Mouse (Mus musculus) E14TG2a.4 (cell line): Measurements from ENCODE around the gene Galk2.

Experiments
- CTCF ChIP-seq: conservative IDR thresholded peaks from 2 replicates; pipeline ENCODE4 v1.5.1; 2014; ENCODE audit warnings: low read length
- NANOG ChIP-seq: IDR thresholded peaks from 2 replicates; pipeline ENCODE4 v1.6.1; 2014; ENCODE audit warnings: borderline replicate concordance, low read length, mixed read lengths
- POU5F1 ChIP-seq: IDR thresholded peaks from 2 replicates; pipeline ENCODE4 v1.6.1; 2014; ENCODE audit warnings: low read length, borderline replicate concordance

- TF ChIP-seq CTCF = no peak
- TF ChIP-seq POU5F1 = no peak
- TF ChIP-seq NANOG = no peak
Measured at GRCm38 (mm10) chr2:125820397-125820796, 38.5 kb upstream of the Galk2 start.
